Mouse (Mus musculus): Measurements from ENCODE around the gene Cox8b. TPM values are rescaled to one million over a fixed set of nuclear protein-coding genes. Genes with fewer than 3 reads are reported as not detected.
"Not testable (repeated sequence)": the region's sequence is repeated elsewhere in the genome, so short reads cannot be mapped to it uniquely, and the experiment has no call there.

Cox8b gene
- polyA plus RNA-seq, 1 experiment from 2014 or later: not detected

DNA sequence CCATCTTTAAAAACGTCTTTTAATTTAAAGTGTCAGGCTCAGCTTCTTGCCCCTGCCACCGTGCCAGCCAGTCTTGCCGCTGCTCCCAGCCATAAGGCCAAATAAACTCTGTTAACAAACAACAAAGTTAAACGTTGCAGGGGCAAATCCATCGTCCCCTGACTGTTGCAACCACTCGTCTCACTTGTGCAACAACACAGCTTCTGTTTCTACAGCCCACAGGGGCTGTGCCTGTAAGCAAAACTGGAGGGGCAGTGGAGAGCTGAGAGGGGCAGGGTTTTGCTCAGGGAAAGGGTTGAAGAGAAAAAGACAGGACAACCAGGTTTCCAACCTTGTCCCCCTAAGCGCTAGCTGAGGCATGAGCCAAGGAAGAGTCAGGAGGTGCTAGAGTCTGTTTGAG, 7.9 kb upstream of the Cox8b start:
- WGBS: 53% methylated on average over 7 of the region's 7 CpGs
- Histone ChIP-seq H3K4me2 (no peak overlapping the region), H3K4me1 (peaks cover 4% of the 10 kb centered on the region)

DNA sequence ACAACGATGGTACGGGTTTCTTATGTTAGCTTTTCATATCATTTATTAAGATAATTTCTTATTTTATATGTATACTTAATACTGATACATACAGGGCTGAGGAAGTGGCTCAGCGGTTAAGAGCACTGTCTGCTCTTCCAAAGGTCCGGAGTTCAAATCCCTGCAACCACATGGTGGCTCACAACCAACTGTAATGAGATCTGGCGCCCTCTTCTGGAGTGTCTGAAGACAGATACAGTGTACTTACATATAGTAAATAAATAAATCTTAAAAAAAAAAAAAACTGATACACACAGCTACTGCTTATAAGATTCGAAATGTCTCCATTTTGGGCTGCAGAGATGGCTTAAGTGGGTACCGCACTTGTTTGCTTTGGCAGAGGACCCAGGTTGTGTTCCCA, 7.5 kb upstream of the Cox8b start:
- H3K9me3 ChIP-seq: no peaks in the 10 kb centered on the region
- H3K4me3 ChIP-seq: no peak overlapping the region
- H3K27ac ChIP-seq: no peak overlapping the region
- WGBS: 84% methylated on average over 7 of the region's 7 CpGs
- H3K36me3 ChIP-seq (replicated peaks): no peaks in the 10 kb centered on the region
- no peaks in the 10 kb centered on the region for H3K27me3 ChIP-seq (replicated peaks)
- ATAC-seq (replicated peaks): no peak
- peaks cover 4% of the 10 kb centered on the region for H3K4me1 ChIP-seq
- H3K9ac ChIP-seq: no peak overlapping the region
- no peak overlapping the region for H3K4me2 ChIP-seq

More for the DNA sequence above, 7.9 kb upstream of the Cox8b start:
- Histone ChIP-seq H3K9me3 (no peaks in the 10 kb centered on the region), H3K4me3 (no peak overlapping the region), H3K27ac (no peak overlapping the region), H3K9ac (no peak overlapping the region), H3K36me3 (replicated peaks) (no peaks in the 10 kb centered on the region), H3K27me3 (replicated peaks) (no peaks in the 10 kb centered on the region)
- ATAC-seq (replicated peaks): no peak

DNA sequence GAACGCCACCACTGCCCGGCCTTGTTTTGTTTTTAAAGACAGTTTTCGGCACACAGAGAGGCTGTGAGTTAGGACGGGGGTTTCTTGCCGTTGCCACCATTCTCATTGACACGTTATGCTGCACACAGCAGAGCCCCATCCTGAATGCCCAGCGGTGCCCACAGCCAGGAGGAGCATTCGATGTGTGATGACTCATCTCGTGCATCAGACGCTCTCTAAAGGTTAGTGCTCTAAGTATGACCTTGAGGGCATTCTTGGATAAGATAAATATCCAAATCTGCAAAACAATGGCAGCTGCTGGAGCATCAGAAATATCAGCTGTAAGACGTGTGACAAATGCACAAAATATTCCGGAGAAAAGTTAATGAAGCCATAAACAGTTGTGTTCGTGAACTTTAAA, 6.9 kb upstream of the Cox8b start:
- Histone ChIP-seq H3K9ac (no peak overlapping the region; the same call in 1 of the 2 replicates), H3K4me3 (no peak overlapping the region), H3K4me2 (no peak overlapping the region), H3K36me3 (replicated peaks) (no peaks in the 10 kb centered on the region), H3K4me1 (peaks cover 4% of the 10 kb centered on the region), H3K27ac (no peak overlapping the region), H3K27me3 (replicated peaks) (no peaks in the 10 kb centered on the region), H3K9me3 (no peaks in the 10 kb centered on the region)
- ATAC-seq (replicated peaks): no peak
- WGBS: 88% methylated on average over 13 of the region's 13 CpGs

DNA sequence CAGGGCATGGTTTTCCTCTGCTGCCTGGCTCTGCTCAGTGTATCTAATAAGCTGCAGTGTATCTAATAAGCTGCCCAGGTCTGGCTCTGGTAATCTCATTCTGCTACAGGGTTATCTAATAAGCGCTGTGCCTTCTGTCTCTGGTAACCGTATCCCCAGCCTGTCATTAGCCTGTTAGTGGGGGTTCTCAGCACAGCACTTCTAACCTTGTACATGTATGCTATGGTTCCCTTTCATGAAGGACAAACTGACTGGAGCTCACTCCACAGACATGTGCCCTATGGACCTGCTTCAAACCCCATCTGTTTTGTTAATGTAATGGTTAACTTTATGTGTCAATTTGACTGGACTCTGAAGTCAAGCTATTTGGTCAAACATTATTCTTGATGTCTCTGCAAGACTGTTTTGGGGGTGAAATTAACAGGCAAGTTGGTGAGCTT, 5.4 kb upstream of the Cox8b start:
- ATAC-seq (replicated peaks): no peak

DNA sequence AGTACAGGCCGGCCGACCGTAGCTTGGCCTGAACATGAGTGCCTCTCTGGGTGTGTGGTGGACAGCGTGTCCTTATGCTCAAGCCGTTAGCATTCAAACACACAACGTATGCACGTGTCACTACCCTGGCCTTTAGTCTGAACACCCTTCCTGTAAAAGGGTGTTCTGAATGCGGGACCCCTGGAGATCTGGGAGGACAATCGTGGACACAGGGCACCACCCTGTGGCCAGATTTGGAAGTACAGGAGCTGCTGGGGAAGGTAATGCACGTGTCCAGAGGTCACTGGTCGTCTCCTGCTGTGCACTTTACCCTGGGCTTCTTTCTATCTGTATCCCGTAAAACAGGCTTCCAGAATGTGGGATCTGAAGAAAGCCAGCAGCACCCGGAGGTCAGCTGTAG, 3.0 kb upstream of the Cox8b start:
- Histone ChIP-seq H3K27me3 (replicated peaks) (no peaks in the 10 kb centered on the region), H3K36me3 (replicated peaks) (peaks cover 9% of the 10 kb centered on the region; the same call in 1 of the 2 replicates), H3K4me3 (no peak overlapping the region), H3K4me1 (no peaks in the 10 kb centered on the region), H3K9me3 (no peaks in the 10 kb centered on the region), H3K27ac (no peak overlapping the region), H3K9ac (no peak overlapping the region), H3K4me2 (no peak overlapping the region)
- peak; percentile 50; the same call in 1 of the 2 replicates for ATAC-seq (replicated peaks)
- WGBS: 24% methylated on average over 13 of the region's 13 CpGs

More for the DNA sequence above, 5.4 kb upstream of the Cox8b start:
- Histone ChIP-seq H3K4me1 (peaks cover 4% of the 10 kb centered on the region), H3K27me3 (replicated peaks) (no peaks in the 10 kb centered on the region), H3K27ac (no peak overlapping the region), H3K4me3 (no peak overlapping the region), H3K4me2 (no peak overlapping the region), H3K9ac (no peak overlapping the region), H3K9me3 (no peaks in the 10 kb centered on the region), H3K36me3 (replicated peaks) (no peaks in the 10 kb centered on the region)
- WGBS: 84% methylated on average over 2 of the region's 2 CpGs

DNA sequence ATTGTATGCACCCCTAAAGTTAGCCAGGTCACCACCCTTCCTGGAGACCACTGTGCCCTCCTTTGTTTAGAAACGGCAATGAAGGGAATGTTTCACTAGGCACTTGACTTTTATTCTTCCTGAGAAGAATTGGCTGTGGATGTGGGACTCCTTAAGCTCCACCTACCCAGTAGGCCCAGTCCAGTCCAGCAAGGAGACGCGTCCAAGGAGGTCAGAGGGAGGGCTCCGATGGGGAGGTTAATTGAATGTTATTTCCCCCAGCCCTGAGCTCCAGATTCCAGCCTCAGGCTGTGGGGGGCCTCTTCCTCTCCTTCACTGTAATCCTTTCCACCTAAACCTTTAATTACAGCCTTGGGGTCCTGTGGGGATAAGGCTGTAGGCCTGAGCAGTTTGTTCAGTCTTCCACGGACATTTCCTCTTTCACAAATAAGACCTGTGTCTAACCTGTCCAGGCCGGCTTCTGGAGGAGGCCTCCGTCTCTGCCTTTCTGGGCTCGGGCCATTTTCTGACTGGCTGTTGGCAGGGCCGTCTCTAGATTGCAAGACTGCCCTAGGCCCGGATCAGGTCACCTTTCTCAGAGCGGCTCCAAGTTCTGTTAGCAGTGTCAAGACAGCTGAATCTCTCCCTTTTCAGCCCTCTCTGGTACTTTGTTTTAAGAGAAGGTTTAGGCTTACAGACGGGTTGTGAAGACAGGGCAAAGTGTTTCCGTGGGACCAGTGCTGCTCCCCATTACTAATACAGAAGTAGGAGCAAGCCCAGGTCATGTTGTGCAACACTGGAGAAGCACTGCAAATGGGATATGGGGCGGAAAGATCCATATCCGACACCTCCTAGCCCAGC, 2.0 kb upstream of the Cox8b start:
- Histone ChIP-seq H3K27ac (no peak overlapping the region), H3K9me3 (no peaks in the 10 kb centered on the region), H3K9ac (no peak overlapping the region), H3K4me3 (no peak overlapping the region), H3K27me3 (replicated peaks) (no peaks in the 10 kb centered on the region), H3K36me3 (replicated peaks) (peaks cover 14% of the 10 kb centered on the region), H3K4me1 (no peaks in the 10 kb centered on the region), H3K4me2 (no peak overlapping the region)
- WGBS: 77% methylated on average over 15 of the region's 15 CpGs
- ATAC-seq (replicated peaks): no peak

DNA sequence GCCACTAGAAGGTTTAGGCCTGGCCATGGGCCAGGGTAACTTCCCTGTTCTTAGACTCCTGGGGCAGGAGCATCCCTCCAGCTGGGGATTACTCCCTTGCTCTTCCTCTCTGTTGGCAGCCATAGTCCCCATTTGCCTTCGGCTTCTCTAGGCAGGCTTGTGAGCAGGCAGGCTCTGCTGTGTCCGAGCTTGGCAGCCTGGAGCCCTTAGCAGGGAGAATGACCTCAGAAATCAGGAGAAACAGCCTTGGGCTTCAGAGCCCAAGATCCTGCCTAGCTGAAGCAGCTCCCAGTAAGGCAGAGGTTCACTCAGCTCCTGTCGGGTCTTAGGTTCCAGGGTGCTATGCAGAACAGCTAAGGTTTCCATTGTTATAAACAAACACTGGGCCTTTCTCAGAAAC, 1.1 kb downstream of the Cox8b start:
- no peaks in the 10 kb centered on the region for H3K27me3 ChIP-seq (replicated peaks)
- no peak for ATAC-seq (replicated peaks)
- no peak overlapping the region for H3K27ac ChIP-seq
- peaks cover 33% of the 10 kb centered on the region for H3K36me3 ChIP-seq (replicated peaks)
- no peak overlapping the region for H3K9ac ChIP-seq
- WGBS: 82% methylated on average over 3 of the region's 3 CpGs
- H3K4me1 ChIP-seq: no peaks in the 10 kb centered on the region
- H3K4me3 ChIP-seq: no peak overlapping the region
- no peak overlapping the region for H3K4me2 ChIP-seq
- no peaks in the 10 kb centered on the region for H3K9me3 ChIP-seq

DNA sequence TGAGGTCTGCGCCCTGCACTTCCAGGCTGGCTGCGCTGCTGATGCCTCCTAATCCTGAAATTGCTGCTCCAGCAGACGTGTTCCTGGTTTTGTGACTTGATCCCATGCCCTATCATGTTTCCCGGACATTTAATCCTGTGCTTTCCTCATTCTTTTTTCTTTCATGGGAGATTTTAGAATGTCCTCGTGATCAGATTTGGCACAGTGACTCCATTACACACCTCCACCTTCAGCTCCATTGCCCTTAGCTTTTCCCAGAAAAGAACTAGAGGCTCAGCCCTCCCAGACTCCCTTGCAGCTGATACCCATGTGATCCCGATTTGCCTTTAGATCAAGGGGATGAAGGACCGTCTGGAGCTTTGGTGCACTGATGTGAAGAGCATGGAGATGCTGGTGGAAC, 2.4 kb downstream of the Cox8b start:
- no peak overlapping the region for H3K27ac ChIP-seq
- H3K9me3 ChIP-seq: no peaks in the 10 kb centered on the region
- WGBS: 94% methylated on average over 7 of the region's 7 CpGs
- no peaks in the 10 kb centered on the region for H3K4me1 ChIP-seq
- H3K4me2 ChIP-seq: no peak overlapping the region
- H3K9ac ChIP-seq: no peak overlapping the region
- ATAC-seq (replicated peaks): no peak
- H3K27me3 ChIP-seq (replicated peaks): no peaks in the 10 kb centered on the region
- H3K4me3 ChIP-seq: no peak overlapping the region
- H3K36me3 ChIP-seq (replicated peaks): peaks cover 38% of the 10 kb centered on the region

DNA sequence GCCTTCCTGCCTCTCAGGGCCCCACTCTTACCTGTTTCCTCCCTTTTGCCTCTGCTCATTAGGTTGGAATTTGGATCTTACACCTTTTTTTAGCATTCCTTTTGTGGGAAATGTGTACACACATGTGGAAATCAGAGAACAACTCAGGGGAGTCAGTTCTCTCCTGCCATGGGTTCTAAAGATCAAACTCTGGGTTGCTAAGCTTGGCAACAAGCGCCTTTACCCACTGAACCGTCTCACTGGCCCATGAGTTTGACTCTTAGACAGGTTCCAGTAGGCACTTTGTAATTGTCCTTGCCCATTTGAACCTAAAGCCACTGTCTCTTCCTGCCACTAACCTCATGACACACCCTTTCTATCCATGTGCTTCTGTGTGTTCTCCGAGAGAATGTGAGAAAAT, 5.6 kb downstream of the Cox8b start:
- Histone ChIP-seq H3K9ac (no peak overlapping the region), H3K4me3 (no peak overlapping the region), H3K9me3 (no peaks in the 10 kb centered on the region), H3K36me3 (replicated peaks) (peaks cover 57% of the 10 kb centered on the region), H3K27me3 (replicated peaks) (no peaks in the 10 kb centered on the region), H3K4me1 (no peaks in the 10 kb centered on the region), H3K4me2 (no peak overlapping the region), H3K27ac (no peak overlapping the region)
- 93% methylated on average over 3 of the region's 3 CpGs for WGBS
- no peak for ATAC-seq (replicated peaks)

DNA sequence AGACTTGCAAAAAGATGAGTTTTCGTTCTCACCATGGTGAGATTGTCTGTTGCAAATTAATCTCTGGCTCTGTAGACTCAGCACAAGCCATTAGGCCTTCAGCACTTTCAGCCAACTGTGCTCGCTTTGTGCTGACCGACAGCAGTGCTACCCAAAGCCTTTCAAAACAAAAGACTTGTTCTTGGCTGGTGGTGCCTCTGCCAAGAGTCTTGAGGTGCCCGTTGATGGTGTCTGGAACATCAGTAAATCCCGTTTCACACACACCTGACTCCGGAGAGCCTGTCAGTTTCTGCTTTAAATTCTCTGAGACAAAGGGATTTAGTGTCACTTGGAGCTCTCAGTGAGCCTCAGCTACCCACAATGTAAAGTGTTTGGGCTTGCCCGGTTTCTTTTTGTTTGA, 6.2 kb downstream of the Cox8b start:
- 88% methylated on average over 7 of the region's 7 CpGs for WGBS
- H3K27ac ChIP-seq: no peak overlapping the region
- no peaks in the 10 kb centered on the region for H3K4me1 ChIP-seq
- no peak for ATAC-seq (replicated peaks)
- no peak overlapping the region for H3K9ac ChIP-seq
- no peak overlapping the region for H3K4me2 ChIP-seq
- H3K27me3 ChIP-seq (replicated peaks): no peaks in the 10 kb centered on the region
- H3K4me3 ChIP-seq: no peak overlapping the region
- peaks cover 61% of the 10 kb centered on the region for H3K36me3 ChIP-seq (replicated peaks)
- H3K9me3 ChIP-seq: no peaks in the 10 kb centered on the region

DNA sequence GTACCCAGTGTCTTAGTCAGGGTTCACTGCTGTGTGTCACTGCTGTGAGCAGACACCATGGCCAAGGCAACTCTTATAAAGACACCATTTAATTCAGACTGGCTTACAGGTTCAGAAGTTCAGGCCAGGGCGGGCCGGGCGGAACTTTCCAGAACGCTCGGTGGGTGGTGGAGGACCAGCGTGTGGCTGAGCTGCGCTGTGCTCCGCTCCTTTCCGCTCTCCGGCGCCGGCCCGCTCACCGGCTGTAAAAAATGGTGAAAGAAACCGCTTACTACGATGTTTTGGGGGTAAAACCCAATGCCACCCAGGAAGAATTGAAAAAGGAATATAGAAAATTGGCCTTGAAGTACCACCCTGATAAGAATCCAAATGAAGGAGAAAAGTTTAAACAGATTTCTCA, 9.6 kb downstream of the Cox8b start:
- 98% methylated on average over 16 of the region's 16 CpGs for WGBS
- H3K9ac ChIP-seq; H3K9me3 ChIP-seq; H3K27ac ChIP-seq; ATAC-seq (replicated peaks); H3K4me2 ChIP-seq; H3K4me1 ChIP-seq; H3K4me3 ChIP-seq; H3K27me3 ChIP-seq (replicated peaks): not testable (repeated sequence)
- H3K36me3 ChIP-seq (replicated peaks): peaks cover 67% of the 10 kb centered on the region

DNA sequence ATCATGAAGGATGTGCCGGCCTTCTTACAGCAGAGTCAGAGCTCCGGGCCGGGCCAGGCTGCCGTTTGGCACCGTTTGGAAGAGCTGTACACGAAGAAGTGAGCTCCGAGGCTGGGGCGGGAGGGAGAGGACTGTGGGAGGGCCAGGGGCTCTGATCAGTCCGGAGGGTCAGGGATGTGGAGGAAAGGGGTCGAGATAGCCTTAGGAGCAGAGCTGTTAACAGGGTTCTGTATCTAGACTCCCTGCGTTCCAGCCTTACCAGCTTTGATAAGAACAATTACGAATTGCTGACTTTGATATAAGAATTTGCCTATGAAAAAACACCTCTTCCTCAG, 17.8 kb downstream of the Cox8b start:
- Histone ChIP-seq H3K36me3 (replicated peaks) (peaks cover 19% of the 10 kb centered on the region; the same call in 1 of the 2 replicates), H3K27ac (peak overlapping the region; percentile 94), H3K4me3 (peak overlapping the region; percentile 80), H3K4me1 (peaks cover 22% of the 10 kb centered on the region), H3K4me2 (peak overlapping the region; percentile 79), H3K9me3 (no peaks in the 10 kb centered on the region), H3K27me3 (replicated peaks) (no peaks in the 10 kb centered on the region), H3K9ac (peak overlapping the region; percentile 86)
- WGBS: 0% methylated on average over 12 of the region's 12 CpGs
- ATAC-seq (replicated peaks): no peak

All from midbrain, embryonic 15.5 days (tissue).